Mouse (Mus musculus) kidney, postnatal 14 days (tissue): ENCODE results near the gene Emd.
"Not testable (repeated sequence)": the region's sequence is repeated elsewhere in the genome, so short reads cannot be mapped to it uniquely, and the experiment has no call there.

Experiments used
- DNase-seq: peaks from one replicate; pipeline ENCODE4 v3.0.0; 2022; ENCODE audit warnings: mixed read lengths

Emd gene

DNA sequence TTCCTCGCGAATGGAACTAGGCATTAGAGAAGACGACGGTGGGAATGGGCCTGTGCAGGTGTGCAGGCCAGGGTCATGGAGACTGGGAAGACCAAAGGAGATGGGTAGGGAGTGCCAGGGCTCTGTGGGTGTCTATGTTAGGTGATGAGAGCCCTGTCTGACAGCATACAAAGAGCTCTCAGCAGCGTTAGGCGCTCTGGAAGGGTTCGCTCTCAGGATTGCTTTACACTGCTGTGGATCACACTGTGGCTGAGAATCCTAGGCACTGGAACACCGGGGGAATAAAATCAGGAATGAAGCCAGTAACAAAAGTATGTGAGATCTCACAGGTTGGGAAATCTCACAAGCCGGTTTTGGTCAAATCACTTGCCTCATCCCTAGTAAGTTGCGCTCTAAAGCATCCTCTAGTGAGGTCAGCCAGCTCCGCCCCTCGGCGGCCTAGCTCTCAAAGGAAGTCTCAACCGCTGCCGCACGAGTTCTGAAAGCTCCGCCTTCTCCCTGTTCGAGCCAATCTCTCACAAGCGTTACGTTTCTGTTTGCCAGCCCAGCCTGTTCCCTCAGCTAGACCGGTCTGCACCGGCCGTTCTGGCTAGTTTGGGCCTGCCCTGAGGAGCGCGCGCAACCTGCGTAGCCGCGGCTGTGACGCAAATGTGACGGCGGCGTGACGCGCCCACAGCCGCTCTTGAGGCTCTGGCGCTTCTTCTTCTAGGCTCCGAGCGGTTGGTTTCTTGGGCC lies at the start of gene Emd:
Emd (plus strand) TSS at position 535 of the 735 bp plus-strand sequence.
- DNase-seq = peak; percentile 93

DNA sequence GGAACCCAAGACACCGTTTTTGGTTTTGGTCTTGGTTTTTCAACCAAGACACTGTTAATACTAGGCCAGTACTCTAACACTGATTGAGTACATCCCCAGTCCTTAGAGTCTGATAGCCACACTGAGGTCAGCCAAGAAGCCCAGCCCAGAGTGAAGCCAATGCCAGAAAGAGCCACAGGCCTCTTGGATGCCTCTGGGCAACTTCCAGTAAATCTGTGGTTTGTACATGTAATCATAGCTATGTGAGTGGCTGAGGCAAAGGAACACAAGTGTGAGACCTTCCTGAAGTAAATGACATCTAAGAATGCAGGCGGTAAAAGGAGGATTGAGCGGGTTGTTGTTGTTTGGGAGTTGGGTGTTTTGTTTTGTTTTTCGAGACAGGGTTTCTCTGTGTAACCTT lies 36.0 kb upstream of the Emd start:
- DNase-seq = no peak

DNA sequence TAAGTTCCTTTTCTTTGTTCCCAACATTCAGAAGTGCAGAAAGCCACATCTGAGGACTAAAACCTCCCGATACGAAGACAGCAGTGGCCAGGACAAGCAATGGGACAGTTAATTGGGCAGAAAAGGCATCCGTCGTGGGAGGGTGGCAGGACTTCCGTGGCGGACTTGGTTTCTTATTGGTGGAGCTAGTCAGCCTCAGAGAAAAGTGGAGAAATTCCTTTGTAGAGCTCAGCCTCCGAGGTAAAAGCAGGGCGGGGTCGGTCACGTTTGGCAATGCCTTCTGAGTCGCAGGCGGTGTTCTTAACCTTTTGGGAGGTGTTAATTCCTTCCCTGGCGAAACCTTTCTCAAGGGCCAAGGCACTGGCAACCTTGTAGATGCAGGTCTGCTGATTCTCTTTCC lies 35.0 kb upstream of the Emd start:
- no peak for DNase-seq

DNA sequence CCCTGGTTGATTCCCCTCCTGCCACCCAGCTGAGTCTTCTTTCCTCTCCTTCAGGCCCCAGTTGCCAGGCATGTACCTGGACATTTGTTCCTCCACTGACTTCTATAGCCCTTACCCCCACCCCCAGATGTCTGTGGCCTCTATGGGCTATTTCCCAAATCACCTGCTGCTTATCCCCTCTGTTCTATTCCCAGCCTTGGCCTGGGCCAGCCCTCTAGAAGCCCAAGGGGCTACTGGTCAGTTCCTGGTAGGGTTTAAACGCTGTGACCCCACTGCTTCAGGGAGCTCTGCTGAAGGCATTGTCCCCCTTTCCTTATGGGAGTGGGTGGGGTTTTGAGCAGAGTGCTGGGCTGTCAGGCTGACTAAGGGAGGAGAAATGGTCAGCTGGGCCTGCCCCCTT lies 34.4 kb upstream of the Emd start:
- not testable (repeated sequence) for DNase-seq

DNA sequence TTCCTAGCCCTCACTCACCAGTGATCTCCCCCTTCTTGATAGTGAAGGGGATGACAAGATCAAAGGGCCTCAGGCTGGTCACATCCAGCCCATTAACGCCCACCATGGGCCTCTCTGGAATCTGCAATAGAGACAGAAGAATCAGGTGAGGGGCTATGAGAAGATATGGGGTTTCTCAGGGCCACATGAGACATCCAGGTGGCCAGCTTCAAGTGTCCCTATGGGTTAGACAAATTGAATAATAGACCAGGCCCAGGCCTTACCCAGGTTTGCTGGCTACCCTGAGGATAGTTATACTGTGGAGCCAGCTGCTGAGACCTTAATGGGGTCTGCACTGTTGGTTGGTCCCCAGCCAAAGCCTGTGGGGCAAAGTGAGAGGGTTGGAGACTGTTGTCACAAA lies 24.4 kb upstream of the Emd start:
- DNase-seq = no peak

- DNase-seq = no peak
Observed at GRCm38 (mm10) chrX:74233196-74233595, 21.3 kb upstream of the Emd start.

GRCm38 (mm10) chrX:74240332-74240731 lies 14.2 kb upstream of the Emd start:
- no peak for DNase-seq

DNA sequence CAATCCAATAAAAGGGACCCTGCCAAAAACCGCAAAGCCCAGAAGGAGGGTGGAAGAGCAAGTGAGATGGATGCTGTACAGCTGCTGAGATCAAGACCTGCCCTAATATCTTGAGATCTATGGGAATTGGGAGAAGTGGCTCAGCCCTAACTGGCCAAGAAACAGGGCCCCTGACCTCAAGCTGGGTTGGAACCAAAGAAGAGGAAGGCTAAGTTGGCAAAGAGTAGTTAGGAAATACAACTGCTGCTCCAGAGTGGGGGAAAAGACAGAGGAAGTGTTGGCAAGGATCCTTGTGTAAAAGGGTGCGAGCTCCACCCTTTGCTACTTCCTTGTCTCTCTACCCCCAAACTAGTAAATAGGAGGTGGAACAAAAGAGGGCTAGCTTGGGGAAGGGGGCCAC lies 11.1 kb upstream of the Emd start:
- DNase-seq = peak; percentile 41

DNA sequence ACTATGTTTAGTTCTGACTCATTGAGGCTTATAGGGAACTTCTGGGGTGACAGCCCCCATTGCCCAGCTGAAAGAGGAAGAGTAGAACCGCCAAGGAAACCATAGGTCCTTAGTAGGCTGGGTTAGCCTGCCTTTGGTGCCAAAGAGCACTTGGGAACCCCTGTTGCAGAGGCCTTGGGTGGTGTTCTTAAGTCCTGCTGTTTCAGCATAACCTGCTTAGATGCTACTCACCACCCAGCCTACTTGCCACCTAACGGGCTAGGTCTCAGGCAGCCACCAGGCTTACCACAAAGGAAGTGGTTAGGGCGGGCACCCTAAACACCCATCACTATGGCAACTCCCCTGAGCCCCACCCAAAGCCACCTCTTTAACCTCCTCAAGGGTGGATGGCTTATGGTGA lies 10.7 kb upstream of the Emd start:
- DNase-seq = no peak

DNA sequence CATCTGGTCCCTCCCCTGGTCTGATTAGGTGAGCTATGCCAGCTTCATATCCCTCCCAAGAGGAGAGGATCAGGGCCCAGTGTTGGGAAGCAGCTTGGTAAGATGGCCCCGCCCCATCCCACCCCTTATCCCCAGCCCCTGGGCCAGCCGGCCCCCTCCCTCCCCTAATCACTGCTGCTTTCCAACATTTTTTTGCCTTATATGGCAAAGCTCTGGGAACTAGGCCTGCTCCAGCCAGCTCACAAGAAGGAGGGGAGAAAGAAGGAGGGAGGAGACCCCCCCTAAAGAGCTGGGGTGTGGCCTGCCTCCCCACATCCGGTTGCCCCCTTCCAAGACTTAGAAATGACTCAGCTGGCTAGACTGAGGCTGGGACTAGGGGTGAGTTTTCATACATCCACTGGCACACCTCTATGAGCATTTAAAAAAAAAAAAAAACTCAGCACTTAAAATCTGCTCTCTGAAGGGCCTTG lies 9.8 kb upstream of the Emd start:
- DNase-seq = peak; percentile 75

GRCm38 (mm10) chrX:74245107-74245506 lies 9.4 kb upstream of the Emd start:
- DNase-seq = no peak

- DNase-seq = peak; percentile 88
Observed at GRCm38 (mm10) chrX:74245687-74246086, 8.8 kb upstream of the Emd start.

GRCm38 (mm10) chrX:74246213-74246681 lies 8.2 kb upstream of the Emd start:
- peak; percentile 92 for DNase-seq

- DNase-seq = no peak
Observed at GRCm38 (mm10) chrX:74246693-74247092, 7.8 kb upstream of the Emd start.

GRCm38 (mm10) chrX:74248651-74249050 lies 5.8 kb upstream of the Emd start:
- DNase-seq = peak; percentile 72

DNA sequence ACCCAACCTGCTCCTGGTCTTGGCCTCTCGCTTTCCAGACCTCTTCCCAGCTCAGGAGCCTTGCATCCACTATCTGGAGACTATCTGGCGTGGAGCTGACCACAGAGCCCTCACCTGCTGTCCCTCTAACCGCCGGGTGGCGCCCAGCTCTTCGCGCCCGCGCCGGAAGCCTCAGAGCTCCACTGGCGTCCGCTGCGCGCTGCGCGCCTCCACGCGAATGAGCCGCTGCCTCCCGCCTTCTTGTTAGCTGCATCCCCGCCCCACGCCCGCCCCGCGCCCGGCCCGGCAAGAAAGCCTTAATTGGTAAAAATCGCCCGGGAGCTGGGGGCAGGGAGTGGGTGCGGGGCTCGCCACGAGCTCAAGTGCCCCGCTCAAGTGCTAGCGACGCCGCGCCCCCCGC lies 4.9 kb upstream of the Emd start, which contains the start of gene Flna:
Flna (minus strand) TSS at position 206 of the 400 bp plus-strand sequence.
- peak; percentile 78 for DNase-seq

GRCm38 (mm10) chrX:74254888-74255565 lies 540 bp downstream of the Emd start:
- DNase-seq = no peak

GRCm38 (mm10) chrX:74257746-74258145 lies 3.3 kb downstream of the Emd start:
- no peak for DNase-seq

GRCm38 (mm10) chrX:74269736-74270061 lies 15.2 kb downstream of the Emd start:
- no peak for DNase-seq

GRCm38 (mm10) chrX:74270062-74270901 lies 15.8 kb downstream of the Emd start, which contains the start of gene Rpl10:
Gene Rpl10, plus strand, starts transcription at chrX:74270812.
- peak; percentile 94 for DNase-seq

DNA sequence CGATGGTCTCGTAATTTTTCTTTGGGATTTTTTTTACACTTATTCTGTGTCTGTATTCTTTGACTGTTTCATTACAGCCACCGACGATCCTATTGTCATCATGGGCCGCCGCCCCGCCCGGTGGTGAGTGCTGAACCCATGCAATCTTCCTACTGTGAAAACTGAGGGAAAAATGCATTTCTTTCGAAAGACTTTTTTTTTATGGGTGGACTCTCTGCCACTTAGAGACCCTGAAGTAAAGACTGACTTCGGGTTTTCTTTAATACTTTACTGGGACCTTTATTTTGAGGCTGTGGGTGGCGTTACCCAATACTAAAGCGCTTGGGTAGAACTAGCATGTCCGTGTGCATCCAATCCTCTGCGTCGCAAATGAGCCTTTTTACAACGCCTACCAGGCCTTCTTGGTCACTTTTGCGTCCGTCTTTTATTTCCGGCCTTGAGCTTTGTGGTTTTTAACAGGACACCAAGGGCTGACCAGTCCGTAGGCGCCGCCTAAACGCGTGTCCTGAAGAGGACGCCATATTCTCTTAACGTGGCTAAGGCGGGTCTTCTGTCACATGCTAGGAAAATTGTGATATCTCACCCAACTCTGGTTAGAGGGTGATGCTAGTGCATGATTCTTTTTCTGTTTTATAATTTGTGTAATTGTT lies 16.5 kb downstream of the Emd start:
- DNase-seq = peak; percentile 36

DNA sequence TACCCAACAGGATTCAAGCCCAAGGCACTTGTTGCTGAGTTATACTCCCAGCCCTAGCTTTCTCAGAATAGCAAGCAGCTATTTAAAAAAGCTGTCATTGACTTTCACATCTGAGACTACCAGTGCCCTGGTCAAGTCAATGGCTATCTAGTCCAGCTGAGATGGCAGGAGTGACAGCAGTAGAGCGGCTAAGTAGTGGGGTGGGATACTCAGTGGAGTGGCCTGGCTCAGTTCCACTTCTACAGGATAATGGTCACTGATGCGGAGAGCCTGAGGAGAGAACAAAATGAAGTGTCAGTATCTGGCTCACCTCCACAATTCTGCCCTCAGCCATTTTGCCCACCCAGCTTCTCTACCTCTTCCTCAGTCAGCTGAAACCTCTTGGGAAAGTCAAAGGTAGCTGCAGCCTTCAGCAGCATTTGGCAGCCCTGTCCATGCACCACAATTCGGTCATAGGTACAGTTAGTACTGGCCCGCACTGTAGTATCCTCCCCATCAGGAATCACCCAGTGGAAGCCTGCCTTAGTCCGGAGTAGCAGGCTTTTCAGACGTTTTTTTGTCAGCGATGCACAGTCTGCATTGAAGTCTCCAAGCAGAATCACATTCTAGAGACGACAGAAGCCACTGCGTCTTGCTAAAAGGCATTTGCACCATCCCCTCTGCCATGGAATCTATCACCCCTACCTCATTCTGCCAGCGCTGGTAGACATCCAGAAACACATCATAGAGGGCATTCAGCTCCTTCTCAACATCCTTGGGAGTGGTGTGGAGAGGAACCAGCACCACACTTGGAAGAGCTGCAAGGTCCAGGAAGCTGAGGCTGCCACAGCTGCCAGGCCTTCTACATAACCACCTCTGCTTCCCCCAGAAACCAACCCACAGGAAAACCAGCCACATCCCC lies 19.2 kb downstream of the Emd start:
- DNase-seq = no peak
